Mouse (Mus musculus) hindbrain, embryonic 13.5 days (tissue): ENCODE data around the gene Trpc4. TPM values are rescaled to one million over a fixed set of nuclear protein-coding genes. Genes with fewer than 3 reads are reported as not detected.

Experiments used
- ATAC-seq: fragments of 200-750 bp; cut with Nextera tagmentation; 2 replicates; pipeline ENCODE4 v1.8.0; 2017; ENCODE audit warnings: moderate TSS enrichment; ENCODE audit not compliant: low FRiP score
- H3K27ac ChIP-seq: fragments of 300-500 bp; sonication (generic); 2 replicates; pipeline ENCODE4 v1.5.1; 2015; ENCODE audit warnings: inconsistent platforms, mild to moderate bottlenecking, moderate library complexity
- H3K27me3 ChIP-seq: fragments of 300-500 bp; sonication (generic); 2 replicates; pipeline ENCODE4 v1.6.1; 2015; ENCODE audit warnings: mild to moderate bottlenecking, inconsistent platforms
- H3K36me3 ChIP-seq: fragments of 300-500 bp; sonication (generic); 2 replicates; pipeline ENCODE4 v1.6.1; 2015; ENCODE audit warnings: mild to moderate bottlenecking, inconsistent platforms
- H3K4me1 ChIP-seq: fragments of 300-500 bp; sonication (generic); replicated peaks from 2 replicates; pipeline ENCODE4 v1.6.1; 2015; ENCODE audit warnings: inconsistent platforms
- H3K4me2 ChIP-seq: fragments of 300-500 bp; sonication (generic); 2 replicates; pipeline ENCODE4 v1.6.1; 2015; ENCODE audit warnings: inconsistent platforms, mild to moderate bottlenecking, moderate library complexity
- H3K4me3 ChIP-seq: fragments of 300-500 bp; sonication (generic); 2 replicates; pipeline ENCODE4 v1.5.1; 2015; ENCODE audit warnings: mild to moderate bottlenecking, inconsistent platforms
- H3K9ac ChIP-seq: fragments of 300-500 bp; sonication (generic); 2 replicates; pipeline ENCODE4 v1.6.1; 2015; ENCODE audit warnings: mild to moderate bottlenecking, inconsistent platforms
- H3K9me3 ChIP-seq: fragments of 300-500 bp; sonication (generic); 2 replicates; pipeline ENCODE4 v1.6.1; 2016; ENCODE audit warnings: inconsistent platforms
- WGBS: fragments of 180-500 bp; shearing (Covaris S2); methylation state at CpG from one replicate; pipeline ENCODE4 v1.1.7; 2015; 5-methylcytosine and 5-hydroxymethylcytosine counted together
- polyA plus RNA-seq: library from polyadenylated mRNA; unstranded; fragments of >200 nt; fragmentation: Nextera tagmentation; extraction: Ambion mirVana; gene quantifications from 2 replicates; pipeline ENCODE4 v1.2.1, GENCODE M21; 2015

Gene Trpc4
- polyA plus RNA-seq, 1 experiment from 2014 or later = 5.8 TPM

- no peaks in the 10 kb centered on the region for H3K4me1 ChIP-seq
- H3K4me3 ChIP-seq = no peak overlapping the region
- 43% methylated on average over 5 of the region's 5 CpGs for WGBS
- no peak overlapping the region for H3K27ac ChIP-seq
- H3K4me2 ChIP-seq = no peak overlapping the region
- ATAC-seq = no peak
- no peaks in the 10 kb centered on the region for H3K27me3 ChIP-seq
- H3K9me3 ChIP-seq = no peaks in the 10 kb centered on the region
- H3K36me3 ChIP-seq = no peaks in the 10 kb centered on the region
- no peak overlapping the region for H3K9ac ChIP-seq
These were observed 154.8 kb downstream of the Trpc4 start for GRCm38 (mm10) chr3:54310604-54311003.

GRCm38 (mm10) chr3:54314055-54314454 lies 158.2 kb downstream of the Trpc4 start:
- ATAC-seq = no peak
- Histone ChIP-seq H3K36me3 (no peaks in the 10 kb centered on the region), H3K4me2 (no peak overlapping the region), H3K4me1 (no peaks in the 10 kb centered on the region), H3K4me3 (no peak overlapping the region), H3K9me3 (no peaks in the 10 kb centered on the region), H3K27ac (no peak overlapping the region), H3K9ac (no peak overlapping the region), H3K27me3 (no peaks in the 10 kb centered on the region)
- WGBS = 93% methylated on average over 2 of the region's 2 CpGs

GRCm38 (mm10) chr3:54352891-54353652 lies 197.2 kb downstream of the Trpc4 start:
- H3K4me1 ChIP-seq = 0 out of 2 replicates have a peak, but pooled peaks cover 3% of the 10 kb centered on the region
- no peak overlapping the region for H3K4me3 ChIP-seq
- ATAC-seq = no peak
- H3K9ac ChIP-seq = no peak overlapping the region
- no peak overlapping the region for H3K27ac ChIP-seq
- no peaks in the 10 kb centered on the region for H3K27me3 ChIP-seq
- no peaks in the 10 kb centered on the region for H3K36me3 ChIP-seq
- H3K4me2 ChIP-seq = no peak overlapping the region
- WGBS = 37% methylated on average over 9 of the region's 9 CpGs
- H3K9me3 ChIP-seq = no peaks in the 10 kb centered on the region

- ATAC-seq = peak; percentile 46; the same call in 1 of the 2 replicates
- no peak overlapping the region for H3K4me2 ChIP-seq
- H3K27ac ChIP-seq = no peak overlapping the region
- 68% methylated on average over 3 of the region's 3 CpGs for WGBS
- H3K9me3 ChIP-seq = no peaks in the 10 kb centered on the region
- H3K9ac ChIP-seq = no peak overlapping the region
- H3K27me3 ChIP-seq = no peaks in the 10 kb centered on the region
- H3K4me3 ChIP-seq = no peak overlapping the region
- no peaks in the 10 kb centered on the region for H3K36me3 ChIP-seq
- peaks cover 9% of the 10 kb centered on the region for H3K4me1 ChIP-seq
These were observed 201.7 kb downstream of the Trpc4 start for GRCm38 (mm10) chr3:54357561-54357960.

GRCm38 (mm10) chr3:54358463-54359189 lies 202.8 kb downstream of the Trpc4 start:
- H3K4me1 ChIP-seq = peaks cover 9% of the 10 kb centered on the region
- 0 out of 2 replicates have a peak, but pooled peaks have one; percentile 39 for ATAC-seq
- H3K27ac ChIP-seq = peak overlapping the region; percentile 36; the same call in 1 of the 2 replicates
- no peak overlapping the region for H3K4me2 ChIP-seq
- 41% methylated on average over 15 of the region's 15 CpGs for WGBS
- no peak overlapping the region for H3K4me3 ChIP-seq
- H3K36me3 ChIP-seq = no peaks in the 10 kb centered on the region
- no peaks in the 10 kb centered on the region for H3K27me3 ChIP-seq
- no peak overlapping the region for H3K9ac ChIP-seq
- H3K9me3 ChIP-seq = no peaks in the 10 kb centered on the region

GRCm38 (mm10) chr3:54360897-54361296 lies 205.1 kb downstream of the Trpc4 start, which contains the start of gene Postn:
Postn (plus strand) TSS chr3:54361109.
- peaks cover 9% of the 10 kb centered on the region for H3K4me1 ChIP-seq
- WGBS = 51% methylated on average over 6 of the region's 6 CpGs
- no peaks in the 10 kb centered on the region for H3K9me3 ChIP-seq
- no peaks in the 10 kb centered on the region for H3K36me3 ChIP-seq
- no peaks in the 10 kb centered on the region for H3K27me3 ChIP-seq
- H3K9ac ChIP-seq = 0 out of 2 replicates have a peak within 1 kb of the TSS, but pooled peaks have one; percentile 2
- no peak for ATAC-seq
- no peak within 1 kb of the TSS for H3K27ac ChIP-seq
- H3K4me2 ChIP-seq = 0 out of 2 replicates have a peak within 1 kb of the TSS, but pooled peaks have one; percentile 8
- H3K4me3 ChIP-seq = no peak within 1 kb of the TSS

- H3K27ac ChIP-seq = no peak overlapping the region
- no peaks in the 10 kb centered on the region for H3K27me3 ChIP-seq
- no peak overlapping the region for H3K4me2 ChIP-seq
- H3K36me3 ChIP-seq = no peaks in the 10 kb centered on the region
- H3K9ac ChIP-seq = no peak overlapping the region
- ATAC-seq = no peak
- H3K4me1 ChIP-seq = peaks cover 9% of the 10 kb centered on the region
- H3K4me3 ChIP-seq = no peak overlapping the region
- no peaks in the 10 kb centered on the region for H3K9me3 ChIP-seq
These were observed 205.8 kb downstream of the Trpc4 start for GRCm38 (mm10) chr3:54361656-54362055.

Other genes starting within 250 kb of the Trpc4 start
- 27.4 and 28.0 TPM in 2 replicates for gene Postn, start 205.1 kb downstream of the Trpc4 start, polyA plus RNA-seq